Mouse (Mus musculus): Measurements from ENCODE around the gene Tagap1. TPM values are rescaled to one million over a fixed set of nuclear protein-coding genes. Genes with fewer than 3 reads are reported as not detected.

Tagap1 gene
- polyA plus RNA-seq, 1 experiment = 38.7 TPM

Other genes starting within 250 kb of the Tagap1 start
- gene Ezr, start 178.4 kb downstream of the Tagap1 start, polyA plus RNA-seq (2012; rRNA removed) = 42.8 and 44.5 TPM in 2 replicates
- 22.7 and 27.7 TPM in 2 replicates for gene Rsph3b, start 12.5 kb downstream of the Tagap1 start, polyA plus RNA-seq (2012; rRNA removed)
- 57.3 and 59.0 TPM in 2 replicates for gene Rnaset2b, start 9.5 kb upstream of the Tagap1 start, polyA plus RNA-seq (2012; rRNA removed)
- gene Gm49721, start 17.7 kb upstream of the Tagap1 start, polyA plus RNA-seq (2012; rRNA removed) = 0.48 and 1.1 TPM in 2 replicates
- not detected in 2 replicates for gene Gm1604a, start 64.4 kb upstream of the Tagap1 start, polyA plus RNA-seq (2012; rRNA removed)
- 30.3 and 33.3 TPM in 2 replicates for gene Rps6ka2, start 209.0 kb upstream of the Tagap1 start, polyA plus RNA-seq (2012; rRNA removed)

All from brain, embryonic 14.5 days (tissue).